Mouse (Mus musculus): ENCODE measurements around the gene Hist2h3c2.

GRCm38 (mm10) chr3:96236834-96237334, 2.0 kb downstream of the Hist2h3c2 start:
- TF ChIP-seq CTCF (IDR thresholded peaks at IDR 0.05; ENCODE audit: control insufficient read depth, insufficient read depth, insufficient replicate concordance, low read depth, low read length) (no peak), POLR2A (IDR thresholded peaks at IDR 0.05; ENCODE audit: control insufficient read depth, low read depth, low read length) (no peak)
